Mouse (Mus musculus) testis, adult 2 months (tissue): ENCODE data around the gene Tpsb2. TPM values are rescaled to one million over a fixed set of nuclear protein-coding genes. Genes with fewer than 3 reads are reported as not detected.

Source experiments
- H3K27ac ChIP-seq: fragments of 200-500 bp; 2 replicates; pipeline ENCODE4 v1.5.1; 2012; ENCODE audit warnings: low read depth, low read length; ENCODE audit not compliant: control insufficient read depth, insufficient read depth
- H3K27me3 ChIP-seq: fragments of 200-500 bp; 2 replicates; pipeline ENCODE4 v1.6.1; 2012; ENCODE audit warnings: mild to moderate bottlenecking, low read length, moderate library complexity; ENCODE audit not compliant: control insufficient read depth, insufficient read depth
- H3K36me3 ChIP-seq: fragments of 200-500 bp; 2 replicates; pipeline ENCODE4 v1.6.1; 2012; ENCODE audit warnings: mild to moderate bottlenecking, low read length; ENCODE audit not compliant: control insufficient read depth, insufficient read depth
- H3K4me1 ChIP-seq: fragments of 200-500 bp; 2 replicates; pipeline ENCODE4 v1.6.1; 2012; ENCODE audit warnings: low read length; ENCODE audit not compliant: control insufficient read depth, insufficient read depth
- H3K4me3 ChIP-seq: fragments of 200-500 bp; 2 replicates; pipeline ENCODE4 v1.5.1; 2012; ENCODE audit warnings: low read depth, mild to moderate bottlenecking, low read length, moderate library complexity, mixed read lengths; ENCODE audit not compliant: control insufficient read depth
- CTCF ChIP-seq: fragments of 200-500 bp; IDR thresholded peaks from 2 replicates; pipeline ENCODE4 v1.5.1; 2012; ENCODE audit warnings: low read depth, mild to moderate bottlenecking, inconsistent platforms, low read length, moderate library complexity; ENCODE audit not compliant: control insufficient read depth, insufficient read depth, insufficient replicate concordance
- POLR2A ChIP-seq: fragments of 200-500 bp; IDR thresholded peaks from 2 replicates; pipeline ENCODE4 v1.6.1; 2012; ENCODE audit warnings: low read depth, mild to moderate bottlenecking, inconsistent platforms, low read length, moderate library complexity; ENCODE audit not compliant: control insufficient read depth
- polyA plus RNA-seq: library from polyadenylated mRNA; depleted of rRNA; stranded (reverse); fragments of >200 nt; gene quantifications from 2 replicates; pipeline ENCODE4 v1.2.3, GENCODE M21; 2012; rRNA removed

The Tpsb2 gene
- polyA plus RNA-seq, 1 experiment = 0.10 TPM

GRCm38 (mm10) chr17:25414917-25415316 is 48.8 kb downstream of the Tpsb2 start:
- H3K36me3 ChIP-seq = no peaks in the 10 kb centered on the region
- H3K4me3 ChIP-seq = no peak overlapping the region
- H3K4me1 ChIP-seq = peaks cover 9% of the 10 kb centered on the region
- TF ChIP-seq CTCF (no peak), POLR2A (no peak)
- no peak overlapping the region for H3K27ac ChIP-seq
- H3K27me3 ChIP-seq = no peaks in the 10 kb centered on the region

- TF ChIP-seq POLR2A (no peak), CTCF (no peak)
- Histone ChIP-seq H3K36me3 (no peaks in the 10 kb centered on the region), H3K4me1 (peaks cover 9% of the 10 kb centered on the region), H3K4me3 (no peak overlapping the region), H3K27me3 (no peaks in the 10 kb centered on the region), H3K27ac (no peak overlapping the region)
These were observed 49.4 kb downstream of the Tpsb2 start for GRCm38 (mm10) chr17:25415421-25415913.

GRCm38 (mm10) chr17:25416219-25416618 is 50.1 kb downstream of the Tpsb2 start:
- Histone ChIP-seq H3K36me3 (no peaks in the 10 kb centered on the region), H3K27ac (no peak overlapping the region), H3K4me3 (no peak overlapping the region), H3K27me3 (no peaks in the 10 kb centered on the region), H3K4me1 (peaks cover 9% of the 10 kb centered on the region)
- TF ChIP-seq POLR2A = no peak
- TF ChIP-seq CTCF = no peak

GRCm38 (mm10) chr17:25417990-25418389 is 51.9 kb downstream of the Tpsb2 start:
- Histone ChIP-seq H3K27ac (no peak overlapping the region), H3K4me3 (no peak overlapping the region), H3K27me3 (no peaks in the 10 kb centered on the region), H3K4me1 (peaks cover 9% of the 10 kb centered on the region), H3K36me3 (no peaks in the 10 kb centered on the region)
- no peak for TF ChIP-seq CTCF
- no peak for TF ChIP-seq POLR2A

Other genes with a start within 250 kb of the Tpsb2 start
- gene Ptx4, start 245.5 kb upstream of the Tpsb2 start, polyA plus RNA-seq = 0.23 and 0.40 TPM in 2 replicates
- 14.1 and 14.8 TPM in 2 replicates for gene Clcn7, start 232.9 kb upstream of the Tpsb2 start, polyA plus RNA-seq
- gene Ccdc154, start 203.8 kb upstream of the Tpsb2 start, polyA plus RNA-seq = 22.6 and 23.5 TPM in 2 replicates
- 0.36 and 0.83 TPM in 2 replicates for gene Gm38655, start 190.8 kb upstream of the Tpsb2 start, polyA plus RNA-seq
- 4.6 and 5.0 TPM in 2 replicates for gene BC003965, start 181.8 kb upstream of the Tpsb2 start, polyA plus RNA-seq
- gene Unkl, start 177.9 kb upstream of the Tpsb2 start, polyA plus RNA-seq = 11.2 and 11.7 TPM in 2 replicates
- 20.2 and 24.5 TPM in 2 replicates for gene Gnptg, start 126.2 kb upstream of the Tpsb2 start, polyA plus RNA-seq
- gene Tsr3, start 126.1 kb upstream of the Tpsb2 start, polyA plus RNA-seq = 17.5 and 18.1 TPM in 2 replicates
- 2.9 and 3.8 TPM in 2 replicates for gene Baiap3, start 109.9 kb upstream of the Tpsb2 start, polyA plus RNA-seq
- gene Ube2i, start 91.7 kb upstream of the Tpsb2 start, polyA plus RNA-seq = 226 and 232 TPM in 2 replicates
- gene Prss34, start 67.9 kb upstream of the Tpsb2 start, polyA plus RNA-seq = 0.11 TPM in 1 of 2 replicates, not detected in the other
- not detected in 2 replicates for gene Prss28, start 57.7 kb upstream of the Tpsb2 start, polyA plus RNA-seq
- not detected in 2 replicates for gene Prss29, start 47.7 kb upstream of the Tpsb2 start, polyA plus RNA-seq
- gene Tpsab1, start 20.7 kb upstream of the Tpsb2 start, polyA plus RNA-seq = 0.20 and 0.26 TPM in 2 replicates
- gene Tpsg1, start 3.0 kb downstream of the Tpsb2 start, polyA plus RNA-seq = not detected in 2 replicates
- gene Cacna1h, start 67.5 kb downstream of the Tpsb2 start, polyA plus RNA-seq = 78.4 and 84.0 TPM in 2 replicates
- 341 and 400 TPM in 2 replicates for gene Tekt4, start 88.3 kb downstream of the Tpsb2 start, polyA plus RNA-seq
- 0.04 and 0.05 TPM in 2 replicates for gene Sstr5, start 131.0 kb downstream of the Tpsb2 start, polyA plus RNA-seq
- 6.7 and 8.2 TPM in 2 replicates for gene Sox8, start 204.4 kb downstream of the Tpsb2 start, polyA plus RNA-seq
- 87.6 and 93.5 TPM in 2 replicates for gene Lmf1, start 212.8 kb downstream of the Tpsb2 start, polyA plus RNA-seq